Mouse (Mus musculus) cerebellum, adult 9-10 months (tissue): ENCODE results near the gene Plod2.

ENCODE experiments used
- DNase-seq: peaks from one replicate; pipeline ENCODE4 v3.0.0; 2022

The Plod2 gene

DNA sequence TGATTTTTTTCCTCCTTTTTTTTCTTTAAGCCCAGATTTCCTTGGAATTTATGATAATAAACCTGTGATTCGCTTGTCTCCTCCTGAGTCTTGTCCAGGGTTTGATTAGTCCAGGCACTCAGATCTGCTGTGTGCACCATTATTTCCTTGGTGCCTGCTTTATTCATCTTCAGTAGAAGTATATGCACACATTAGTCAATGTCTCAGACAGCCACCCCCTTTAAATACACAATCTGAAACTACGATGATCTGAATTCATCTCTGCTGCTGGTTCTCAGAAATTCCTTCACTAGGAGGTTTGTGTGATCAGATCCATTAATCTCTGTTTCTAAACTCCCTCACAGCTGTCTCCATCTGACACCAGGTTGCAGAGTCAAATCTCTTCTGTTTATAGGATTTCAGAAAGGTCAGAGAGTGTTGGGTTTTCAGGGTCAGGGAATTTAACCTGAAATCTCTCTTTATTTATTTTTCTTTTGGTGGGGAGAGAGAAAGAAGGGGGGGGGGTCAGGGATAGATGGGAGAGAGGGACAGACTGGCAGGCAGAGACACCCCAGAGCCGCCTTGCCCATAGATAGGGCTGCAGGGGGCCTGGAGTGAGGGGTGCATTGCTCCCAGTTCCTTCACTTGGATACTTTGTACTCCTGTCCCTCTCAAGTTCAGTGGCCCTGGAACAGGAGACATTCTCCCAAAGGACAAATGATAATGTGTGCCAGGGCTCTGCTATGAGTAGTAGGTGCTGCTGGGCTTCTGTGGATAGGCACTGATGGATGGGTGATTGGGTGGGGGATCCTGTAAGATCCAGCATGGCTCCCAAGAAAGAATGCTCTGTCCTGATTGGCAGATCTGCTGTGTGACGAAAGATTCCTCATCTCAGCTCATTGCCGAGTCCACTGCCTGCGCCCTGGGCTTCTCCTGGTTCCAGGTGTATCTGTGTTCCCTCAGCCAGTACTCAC lies 13.3 kb downstream of the Plod2 start:
- DNase-seq, result no peak

DNA sequence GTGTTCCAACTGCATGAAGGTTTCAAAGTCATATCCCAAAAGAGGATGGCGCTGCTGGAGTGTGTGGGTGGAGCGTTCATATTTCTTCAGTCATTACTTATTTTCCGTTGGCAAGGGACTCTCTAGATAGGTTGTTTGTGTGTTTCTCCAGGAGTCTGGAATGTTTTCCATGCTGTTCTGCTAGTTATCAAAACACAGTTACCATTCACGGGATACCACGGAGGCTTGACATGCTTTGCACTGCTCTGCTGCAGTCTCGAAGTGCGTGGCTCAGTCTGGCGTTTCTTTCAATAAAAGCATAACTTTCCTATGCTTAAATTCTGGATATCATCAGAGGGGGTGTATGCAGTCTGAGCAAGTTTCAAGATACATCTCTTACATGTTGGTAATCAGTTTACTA lies 17.7 kb downstream of the Plod2 start:
- no peak for DNase-seq

DNA sequence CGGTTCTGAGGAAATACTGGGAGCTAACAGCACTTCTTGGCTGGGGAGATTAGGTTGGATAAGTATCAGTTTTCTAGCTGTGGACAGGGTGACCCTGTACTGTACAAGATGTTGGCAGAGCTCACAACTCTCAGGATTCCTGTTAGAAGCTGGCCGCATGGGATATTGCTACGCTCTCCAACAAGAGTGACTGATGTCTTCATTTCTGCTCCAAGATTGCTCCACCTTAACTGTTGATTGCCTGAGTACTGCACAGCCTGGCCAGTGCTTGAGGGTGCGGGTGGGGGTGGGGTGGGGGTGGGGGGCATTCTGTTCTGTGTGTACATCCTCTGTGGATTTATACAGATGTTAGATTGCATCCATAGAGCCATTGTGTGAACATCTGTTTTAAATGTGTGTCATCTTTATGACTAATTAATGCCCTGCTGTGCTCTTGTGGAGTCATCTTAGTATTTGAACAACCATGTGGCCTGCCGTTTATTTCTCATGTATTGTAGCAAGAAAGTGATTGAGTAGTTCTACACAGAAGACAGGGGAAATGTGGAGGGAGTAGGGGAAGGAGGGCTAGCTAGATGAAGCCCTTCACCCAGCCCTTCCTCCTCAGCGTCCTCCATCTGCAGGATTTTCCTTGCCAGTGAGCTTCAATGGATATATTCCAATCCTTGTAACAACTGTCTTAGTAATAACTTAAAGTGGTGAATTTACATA lies 19.0 kb downstream of the Plod2 start:
- no peak for DNase-seq

DNA sequence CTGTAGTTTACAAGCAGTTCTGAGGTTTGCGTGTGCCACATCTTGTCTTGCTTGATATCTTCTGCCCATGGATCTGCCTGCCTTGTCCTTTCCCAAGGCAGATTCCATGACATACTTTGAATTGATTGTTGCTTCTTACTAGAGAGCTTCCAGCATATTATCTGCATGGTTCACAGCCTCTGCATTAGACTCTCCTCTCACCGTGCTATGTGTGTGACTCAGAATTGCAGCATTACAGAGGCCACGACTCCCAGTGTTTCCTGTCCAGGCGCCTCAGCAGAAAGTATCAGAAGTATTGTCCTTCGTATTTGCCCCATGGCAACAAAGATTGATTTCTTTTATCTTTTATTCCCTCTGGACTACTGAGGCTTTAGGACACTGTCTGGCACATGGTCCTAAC lies 20.4 kb downstream of the Plod2 start:
- no peak for DNase-seq

DNA sequence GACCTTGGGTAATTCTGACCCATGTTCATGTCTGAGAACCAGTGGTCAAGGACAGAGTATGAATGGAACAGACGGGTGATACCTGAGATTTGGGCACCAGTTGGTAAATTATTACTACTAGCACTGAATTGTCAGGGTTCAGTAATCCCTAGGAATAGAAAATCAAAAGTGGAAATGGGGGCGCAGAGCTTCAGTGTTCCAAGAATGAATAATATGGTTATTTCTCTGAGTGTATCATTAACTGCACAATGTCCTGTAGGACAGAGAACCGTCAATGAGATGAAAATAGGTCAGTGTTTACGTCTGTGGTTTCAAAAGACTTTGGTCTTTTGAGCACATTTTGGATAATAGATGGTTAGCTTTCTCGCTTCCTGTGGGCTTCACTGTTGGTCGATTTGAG lies 21.3 kb downstream of the Plod2 start:
- no peak for DNase-seq

DNA sequence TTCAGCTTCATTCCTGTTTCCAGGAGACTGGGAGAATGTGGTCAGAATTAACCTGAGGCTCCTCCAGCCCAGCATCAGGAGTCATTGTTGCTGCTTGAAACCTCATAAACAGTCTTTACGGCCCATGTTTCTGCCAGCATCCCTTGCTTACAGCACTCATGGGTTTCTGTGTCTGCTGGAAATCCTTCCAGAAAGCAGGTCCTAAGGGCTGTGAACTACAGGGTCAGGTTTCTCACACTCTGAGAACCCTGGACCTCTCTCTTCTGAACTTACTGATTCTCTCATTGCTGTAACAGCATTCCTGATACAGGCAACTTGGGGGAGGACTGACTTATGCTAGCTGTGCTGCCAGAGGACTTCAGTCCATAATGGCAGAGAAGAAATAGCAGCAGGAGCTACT lies 22.4 kb downstream of the Plod2 start:
- DNase-seq, result no peak

DNA sequence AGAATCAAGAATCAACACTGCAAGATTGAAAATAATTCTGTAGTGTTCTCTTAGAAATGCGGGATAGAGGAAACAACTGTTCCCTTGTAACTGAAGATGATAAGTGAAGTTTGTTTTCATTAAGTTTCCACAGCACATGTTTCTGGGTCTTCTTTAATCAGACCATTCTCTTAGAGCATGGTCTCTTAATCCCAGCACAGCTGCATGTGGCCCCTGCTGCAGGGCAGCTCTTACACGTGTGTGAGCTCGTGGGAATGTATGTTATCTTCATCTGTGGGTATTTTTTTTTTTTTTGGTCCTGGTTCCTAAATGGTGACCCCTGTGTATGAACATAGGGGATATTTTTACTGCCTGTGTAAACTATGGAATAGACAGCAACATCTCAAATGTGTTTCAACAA lies 24.2 kb downstream of the Plod2 start:
- DNase-seq, result no peak

DNA sequence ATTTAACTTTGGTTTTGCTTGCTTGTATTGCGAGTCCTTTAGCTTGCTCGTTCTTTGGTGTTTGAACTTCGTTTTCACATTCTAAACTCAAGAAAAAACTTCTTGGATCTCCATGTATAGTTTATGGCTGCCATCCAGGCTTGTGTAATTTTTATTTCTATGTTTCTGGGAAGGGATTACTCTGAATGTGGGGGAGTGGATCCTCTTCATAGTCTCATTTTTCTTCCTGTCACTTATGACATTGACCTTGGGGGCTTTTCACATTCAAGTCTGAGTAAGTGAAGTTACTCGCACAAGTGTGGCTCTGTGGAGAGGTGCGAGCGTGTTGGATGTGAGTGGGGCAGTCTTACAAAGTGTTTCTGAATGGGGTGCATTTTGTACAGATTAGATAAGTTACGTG lies 25.5 kb downstream of the Plod2 start:
- no peak for DNase-seq

DNA sequence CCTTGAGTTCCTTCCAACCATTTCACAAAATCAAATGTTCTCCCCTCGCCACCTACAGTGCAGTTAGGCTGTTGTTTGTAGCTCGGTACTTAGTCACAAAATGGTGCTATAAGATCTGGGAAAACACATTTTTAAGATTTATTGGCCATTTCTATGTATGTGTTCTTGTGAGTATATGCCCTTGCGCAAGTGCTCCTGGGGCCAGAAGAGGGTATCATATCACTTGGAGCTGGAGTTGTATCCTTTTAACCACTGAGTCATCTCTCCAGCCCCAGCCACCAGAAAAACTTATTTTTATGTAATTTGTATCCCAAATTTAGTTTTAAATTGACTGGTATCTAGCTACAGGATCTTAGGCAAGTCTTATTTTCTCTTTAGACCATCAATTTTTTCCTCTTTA lies 26.8 kb downstream of the Plod2 start:
- DNase-seq, result no peak

DNA sequence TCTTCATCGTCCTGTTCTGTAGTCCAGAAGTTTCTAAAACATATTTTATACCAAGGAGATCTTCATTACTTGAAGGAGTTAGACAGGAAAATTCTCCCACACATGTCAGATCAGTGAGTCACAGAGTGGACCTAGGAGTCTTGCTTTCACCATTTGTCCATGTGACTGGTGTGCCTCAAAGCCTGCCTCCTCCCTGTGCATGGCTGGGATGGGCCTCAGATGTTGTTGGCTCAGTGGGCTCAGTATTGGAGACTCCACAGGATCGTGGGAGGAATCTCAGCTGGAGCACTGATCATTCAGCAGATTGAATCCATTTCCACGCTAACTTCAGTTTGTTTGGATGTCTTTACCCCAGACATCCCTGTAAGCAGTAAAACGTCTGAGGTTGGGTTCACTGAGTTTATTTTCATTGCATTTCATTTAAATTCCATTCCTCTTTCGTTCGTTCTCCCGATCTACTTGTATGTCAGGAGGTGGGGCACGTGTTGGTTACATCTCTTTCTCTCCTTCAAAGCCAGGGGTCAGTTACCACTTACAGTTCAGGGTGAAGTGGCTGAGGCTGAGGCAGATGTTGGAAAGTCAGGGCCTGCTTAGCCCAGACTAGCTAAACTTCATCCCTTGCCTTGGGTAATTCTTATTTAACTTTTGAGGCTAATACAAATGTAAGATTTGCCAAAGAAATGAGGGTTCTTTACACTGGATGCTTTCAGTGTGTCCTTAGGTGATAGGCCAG lies 30.5 kb downstream of the Plod2 start:
- DNase-seq, result no peak

DNA sequence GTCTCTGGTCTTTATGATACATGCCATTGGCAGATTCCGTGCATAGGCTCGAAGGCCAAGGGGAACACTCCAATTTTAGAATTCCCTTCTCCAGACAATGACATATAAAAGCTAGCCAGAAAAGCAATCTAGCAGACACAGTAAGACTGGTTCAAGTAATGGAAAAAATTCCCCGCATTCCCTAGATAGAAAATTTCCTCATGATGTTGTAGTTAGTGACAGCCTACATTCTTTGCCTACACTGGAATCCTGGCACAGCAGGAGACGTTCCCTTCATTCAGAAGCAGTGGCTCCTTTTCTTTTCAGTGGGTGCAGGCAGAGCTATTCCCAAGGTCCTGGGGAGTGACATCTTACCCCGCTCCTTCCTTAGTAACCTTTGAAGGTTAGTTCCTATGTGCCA lies 41.9 kb downstream of the Plod2 start:
- DNase-seq, result no peak

DNA sequence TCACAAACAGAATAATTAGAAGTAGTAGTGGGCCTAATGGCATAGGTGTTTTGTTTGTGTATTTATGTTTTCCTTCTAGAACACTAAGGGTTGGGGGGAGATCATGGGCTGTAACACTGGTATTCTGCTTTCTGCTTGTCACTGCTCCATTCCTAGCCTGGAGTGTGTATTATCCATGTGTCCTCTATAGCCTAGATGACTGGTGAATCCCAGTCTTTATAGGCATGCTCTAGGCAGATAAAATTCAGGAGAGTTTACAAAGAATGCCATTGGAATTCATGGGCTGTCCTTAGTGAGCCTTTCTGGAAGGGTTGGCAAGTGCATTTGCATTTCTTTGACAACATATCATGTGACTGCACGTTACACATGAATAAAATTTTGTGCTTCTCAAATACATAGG lies 44.0 kb downstream of the Plod2 start:
- DNase-seq, result no peak

DNA sequence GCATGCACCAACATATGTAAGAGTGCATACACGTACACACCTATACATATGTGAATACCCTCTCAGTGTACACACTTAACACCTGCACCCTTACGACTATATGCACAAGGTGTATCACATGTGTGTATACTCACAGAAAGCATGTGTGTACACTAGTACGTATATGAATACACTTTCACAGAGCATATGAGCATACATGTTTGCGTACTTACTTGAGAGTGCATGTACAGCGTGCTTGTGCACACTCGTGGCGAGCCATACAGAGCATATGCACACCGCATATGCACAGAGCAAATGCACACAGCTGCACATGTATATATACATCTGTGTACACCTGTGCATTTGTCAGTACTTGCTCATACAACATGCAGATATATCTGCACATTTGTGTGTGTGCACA lies 45.4 kb downstream of the Plod2 start:
- DNase-seq, result no peak

DNA sequence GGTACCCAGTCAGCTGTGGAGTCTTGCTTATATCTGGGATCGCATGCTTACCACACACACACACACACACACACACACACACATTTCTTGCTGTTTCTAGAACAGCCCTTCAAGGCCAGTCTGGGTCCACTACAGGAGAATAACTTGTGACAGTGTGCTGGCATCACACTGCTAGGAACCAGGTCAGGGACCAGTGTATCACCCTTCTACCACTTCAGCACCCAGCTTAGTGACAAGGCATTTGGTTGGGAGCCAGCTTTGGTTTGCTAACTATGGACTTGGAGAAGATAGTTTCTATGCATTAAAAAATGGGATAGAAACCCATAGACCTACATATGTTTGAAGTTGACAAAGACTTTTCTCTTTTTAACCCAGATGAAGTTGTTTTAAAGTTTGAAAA lies 46.2 kb downstream of the Plod2 start:
- no peak for DNase-seq

DNA sequence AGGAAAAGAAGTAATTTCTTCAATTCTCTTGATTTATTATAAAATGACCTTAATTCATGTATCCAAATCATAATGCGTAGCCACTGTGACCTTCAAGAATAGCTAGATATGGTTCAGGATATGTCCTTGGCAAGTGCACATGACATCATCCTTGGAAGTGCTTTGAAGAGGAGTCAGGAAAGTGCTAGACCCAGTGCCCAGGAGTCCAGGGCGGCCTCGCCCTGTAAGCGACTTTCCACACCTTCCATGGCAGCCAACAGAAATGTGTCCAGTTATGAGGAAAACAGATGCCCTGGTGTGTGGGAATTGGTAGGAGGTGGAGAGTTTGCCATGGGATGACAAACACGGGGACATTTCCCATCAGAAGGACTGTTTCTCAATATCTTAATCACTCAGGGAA lies 47.0 kb downstream of the Plod2 start:
- DNase-seq, result no peak

DNA sequence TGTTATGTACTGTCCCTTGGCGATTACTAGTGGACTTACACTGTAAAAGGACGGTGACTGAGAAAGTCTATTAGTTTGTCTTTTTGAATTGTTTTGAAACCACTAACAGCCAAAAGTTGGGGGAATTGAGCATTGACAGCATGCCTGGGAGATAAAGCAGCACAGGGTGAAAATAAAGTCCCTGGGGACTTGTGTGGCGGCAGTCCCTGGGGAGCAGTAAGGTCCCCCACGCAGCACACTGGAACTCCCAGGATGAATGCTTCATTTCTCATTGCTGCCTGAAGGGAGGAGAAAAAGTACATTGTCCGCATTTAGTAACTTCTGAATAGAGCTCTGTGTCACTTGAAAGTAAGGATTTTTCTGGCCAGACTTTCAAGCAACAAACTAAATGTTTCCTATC lies 49.5 kb downstream of the Plod2 start:
- DNase-seq, result no peak

DNA sequence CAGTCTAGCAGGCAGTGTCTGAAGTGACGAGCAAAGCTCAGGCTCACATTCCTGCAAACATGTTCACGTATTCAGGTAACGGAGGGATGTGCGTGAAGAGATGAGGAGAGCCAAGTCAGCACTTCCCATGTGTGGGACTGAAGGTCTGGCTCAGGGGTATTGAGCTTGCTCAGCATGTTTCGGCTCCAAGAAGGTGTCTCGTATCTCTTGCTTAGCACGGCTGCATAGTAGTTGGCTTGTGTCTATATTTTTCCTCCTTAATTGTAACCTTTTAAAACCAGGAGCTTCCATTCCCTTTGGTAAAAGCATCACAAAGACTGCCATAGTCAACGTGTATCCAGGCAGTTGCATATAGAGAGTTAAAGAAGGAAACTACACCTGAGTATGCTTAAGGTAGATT lies 50.7 kb downstream of the Plod2 start:
- DNase-seq, result no peak

DNA sequence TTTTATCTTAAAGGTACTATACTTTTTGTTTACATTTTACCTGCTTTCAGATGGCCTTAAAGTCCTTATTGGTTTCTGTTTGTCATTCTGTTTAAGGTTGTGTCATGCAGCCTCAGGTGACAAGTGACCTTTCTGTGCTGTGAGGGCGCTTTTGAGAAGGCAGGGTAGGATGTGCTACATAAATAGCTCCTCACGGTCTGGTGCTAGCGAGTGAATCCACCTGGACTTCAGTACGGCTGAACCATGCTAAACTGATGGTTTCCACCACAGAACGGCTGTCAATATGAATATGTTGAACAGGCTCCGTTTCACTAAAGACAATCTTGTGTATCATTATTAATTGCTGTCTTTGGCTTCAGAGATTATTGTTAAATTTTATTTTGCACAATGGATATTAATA lies 52.5 kb downstream of the Plod2 start:
- no peak for DNase-seq

DNA sequence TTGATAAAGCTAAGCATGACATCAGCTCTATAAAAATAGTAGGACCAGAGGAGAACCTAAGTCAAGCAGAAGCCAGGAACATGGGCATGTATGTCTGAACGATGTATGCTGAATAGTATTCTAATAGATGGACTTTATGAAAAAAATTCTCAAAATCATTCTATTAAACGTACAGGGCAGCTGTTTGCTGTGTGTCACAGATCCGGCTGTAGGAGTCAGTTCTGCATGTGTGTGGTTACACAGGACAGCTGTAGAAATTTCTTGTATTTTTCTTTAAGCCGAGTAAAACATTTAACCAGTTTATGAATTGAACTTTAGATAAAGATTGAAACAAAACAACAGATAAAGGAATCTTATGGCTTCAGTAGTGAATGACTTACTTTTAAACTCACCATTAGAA lies 53.3 kb downstream of the Plod2 start:
- DNase-seq, result no peak

DNA sequence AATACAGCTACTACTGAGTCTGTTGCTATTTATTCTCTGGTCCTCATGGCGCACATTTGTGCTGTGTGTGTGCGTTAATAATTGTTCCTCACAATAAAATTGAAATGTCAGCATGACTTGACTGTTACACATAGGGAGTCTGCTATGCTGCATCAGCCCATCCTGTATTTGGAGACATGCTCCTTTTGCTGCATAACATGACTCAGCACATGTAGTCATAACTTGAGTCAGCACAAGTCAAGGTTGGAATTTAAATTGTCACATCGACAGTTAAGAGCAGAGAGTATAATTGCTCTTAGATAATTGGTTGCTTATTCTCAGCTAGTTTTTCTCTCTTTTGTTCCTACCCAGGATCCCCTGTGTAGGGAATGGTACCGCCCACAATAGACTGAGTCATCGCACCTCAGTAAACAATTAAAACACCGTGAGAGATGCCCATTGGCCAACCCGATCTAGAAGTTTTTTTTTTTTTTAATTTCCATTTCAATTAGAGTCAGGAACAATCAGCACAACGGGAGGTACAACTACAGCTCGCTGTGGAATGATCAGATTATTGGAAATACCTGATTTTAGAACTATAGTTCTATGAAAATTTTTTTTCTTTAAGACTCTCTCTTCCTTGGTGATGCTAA lies 55.0 kb downstream of the Plod2 start:
- no peak for DNase-seq

DNA sequence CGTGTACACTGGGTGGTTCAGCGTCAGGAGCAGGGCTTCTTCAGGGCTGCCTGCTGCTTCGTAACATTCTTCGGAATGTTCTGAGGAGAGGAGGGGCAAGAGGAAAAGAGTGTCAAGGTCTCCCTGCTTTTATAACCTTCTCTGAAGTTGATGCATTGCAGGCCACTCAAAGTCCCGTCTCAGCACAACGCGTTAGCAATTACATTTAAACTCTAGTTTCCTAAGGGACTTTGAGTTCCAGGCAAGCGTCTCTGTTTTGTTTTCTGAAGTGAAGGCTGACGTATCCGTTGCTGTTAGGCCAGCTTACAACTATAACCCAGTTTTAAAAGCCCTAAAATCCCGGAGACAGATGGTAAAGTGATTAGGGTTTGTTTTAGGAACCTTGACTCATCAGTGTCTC lies 55.8 kb downstream of the Plod2 start:
- peak; percentile 20 for DNase-seq

DNA sequence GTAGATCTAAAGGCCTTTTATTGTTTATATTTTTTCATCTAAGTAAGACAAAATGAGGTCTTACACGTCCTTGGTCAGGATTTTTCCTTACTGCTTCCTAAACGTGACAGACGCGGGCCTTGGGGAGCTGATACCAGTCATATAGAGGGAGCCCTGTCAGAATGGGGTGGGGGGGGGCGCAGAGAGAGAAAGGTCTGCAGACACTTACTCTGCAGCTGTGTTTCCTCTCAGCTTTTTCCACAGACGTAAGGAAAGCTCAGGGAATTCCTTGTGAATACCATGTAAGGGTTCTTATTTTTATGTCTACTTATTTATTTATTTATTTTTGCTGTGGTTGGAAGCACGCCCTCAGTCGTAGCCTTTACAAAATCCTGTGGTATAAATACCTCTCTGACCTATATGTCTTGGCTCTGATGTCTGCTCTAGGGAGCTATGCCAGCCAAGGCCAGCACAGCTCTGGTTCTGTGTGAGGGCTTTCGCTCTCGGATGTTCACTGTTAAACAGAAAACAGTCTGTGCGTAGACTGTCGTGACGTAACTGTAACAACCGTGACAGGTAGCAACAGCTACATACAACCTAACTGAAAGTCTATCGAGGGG lies 58.0 kb downstream of the Plod2 start:
- DNase-seq, result peak; percentile 15

DNA sequence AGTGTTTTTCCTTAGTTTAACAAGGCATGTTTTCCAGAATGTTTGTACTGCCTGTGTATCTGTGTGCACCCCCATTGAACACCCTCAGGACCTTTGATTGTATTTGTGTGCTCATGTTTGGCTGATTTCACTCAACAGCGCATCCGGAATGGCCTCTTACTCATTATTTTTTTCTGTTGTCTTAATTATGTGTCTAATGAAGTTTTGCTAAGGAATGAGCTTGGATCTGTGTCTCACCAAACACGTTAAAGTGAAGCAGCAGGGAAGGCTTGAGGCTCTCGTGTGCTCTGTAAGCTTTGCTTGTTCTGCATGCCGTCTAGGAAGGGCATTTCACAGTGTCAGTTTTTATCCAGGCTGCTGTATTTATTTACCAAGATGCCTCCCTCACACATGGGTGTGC lies 59.5 kb downstream of the Plod2 start:
- DNase-seq, result no peak
